In genomic region chr7:64521695-64522408, GRCm38 (mm10) we compare ENCODE assay signal across 12 mouse cellular contexts. TPM values are rescaled to one million over a fixed set of nuclear protein-coding genes. Genes with fewer than 3 reads are reported as not detected.
DNase-seq lines count a peak whose midpoint lies in the region; ATAC-seq and TF ChIP-seq lines count a peak whose summit lies in the region.
"Had no signal": no experiment of that assay in that cellular context is flagged by ENCODE, and none has a peak within 500 bp of the region (broad histone marks: within the 10 kb centered on the region; RNA-seq: fewer than 3 reads in every experiment).

No protein-coding gene starts in this region.

- H3K4me3 ChIP-seq in midbrain, embryonic 10.5 days, result no peak overlapping the region
- no peak overlapping the region for H3K4me3 ChIP-seq in olfactory bulb, adult 2 months (ENCODE audit: insufficient read depth, low read depth, low read length)
- no peak overlapping the region for H3K4me3 ChIP-seq in heart, embryonic 11.5 days (ENCODE audit: low read depth, low read length)

- intact Hi-C loops in heart, postnatal 14 days (cut with DNase I), result no loop called here

- H3K36me3 ChIP-seq in midbrain, embryonic 10.5 days, result peaks cover 9% of the 10 kb centered on the region; the same call in 1 of the 2 replicates
- H3K36me3 ChIP-seq in heart, embryonic 11.5 days (ENCODE audit: control insufficient read depth, insufficient read depth, low read length), result no peaks in the 10 kb centered on the region

- H3K27me3 ChIP-seq in midbrain, embryonic 10.5 days (ENCODE audit: low read depth, poor library complexity, severe bottlenecking), result no peaks in the 10 kb centered on the region
- no peaks in the 10 kb centered on the region for H3K27me3 ChIP-seq in heart, embryonic 11.5 days (ENCODE audit: control insufficient read depth, insufficient read depth, low read length)

- no peak for TF ChIP-seq POLR2A in olfactory bulb, adult 2 months (IDR thresholded peaks at IDR 0.05; ENCODE audit: insufficient read depth, low read depth, low read length)

- 55% methylated on average over 5 of the region's 5 CpGs for WGBS in midbrain, embryonic 10.5 days
- 49% methylated on average over 5 of the region's 5 CpGs for WGBS in olfactory bulb, adult 2 months
- 78% methylated on average over 5 of the region's 5 CpGs for WGBS in heart, embryonic 11.5 days (ENCODE audit: insufficient replicate concordance)

- DNase-seq in heart, adult 11 months, result peak; percentile 49
- DNase-seq in heart, postnatal 14 days, result no peak
- peak; percentile 78 to 83 for DNase-seq in cerebellum, postnatal 25 days
- DNase-seq in midbrain, embryonic 10.5 days (ENCODE audit: low spot score), result no peak
- DNase-seq in yolk sac, embryonic 10.5 days (ENCODE audit: low spot score), result no peak
- no peak for DNase-seq in frontal cortex, postnatal 10 days (ENCODE audit: low spot score in 2 of 2)
- DNase-seq: adrenal gland, adult 8-10 months; kidney, postnatal 14 days; thymus, postnatal 25 days had no signal

- H3K9ac ChIP-seq in heart, embryonic 11.5 days (ENCODE audit: low read depth, low read length), result no peak overlapping the region

- H3K4me2 ChIP-seq in heart, embryonic 11.5 days, result no peak overlapping the region

- no peak for TF ChIP-seq CTCF in olfactory bulb, adult 2 months (IDR thresholded peaks at IDR 0.05; ENCODE audit: insufficient read depth, low read depth, low read length)

- no peak for ATAC-seq in heart, embryonic 11.5 days (replicated peaks; ENCODE audit: insufficient number of reproducible peaks, low FRiP score, low TSS enrichment)
- ATAC-seq: Patski had no signal

- no peaks in the 10 kb centered on the region for H3K9me3 ChIP-seq in midbrain, embryonic 10.5 days (replicated peaks)
- no peaks in the 10 kb centered on the region for H3K9me3 ChIP-seq in heart, embryonic 11.5 days (replicated peaks; ENCODE audit: control insufficient read depth, low read length)

- peak overlapping the region; percentile 49; the same call in 1 of the 2 replicates for H3K27ac ChIP-seq in midbrain, embryonic 10.5 days (replicated peaks)
- peak overlapping the region; percentile 25; the same call in 1 of the 2 replicates for H3K27ac ChIP-seq in olfactory bulb, adult 2 months (ENCODE audit: insufficient read depth, low read depth, low read length)
- no peak overlapping the region for H3K27ac ChIP-seq in heart, embryonic 11.5 days (ENCODE audit: low read depth, low read length)

- H3K4me1 ChIP-seq in midbrain, embryonic 10.5 days, result peaks cover 12% of the 10 kb centered on the region
- peaks cover 5% of the 10 kb centered on the region for H3K4me1 ChIP-seq in olfactory bulb, adult 2 months (ENCODE audit: control insufficient read depth, insufficient read depth, low read length)
- H3K4me1 ChIP-seq in heart, embryonic 11.5 days (ENCODE audit: control insufficient read depth, insufficient read depth, low read length), result no peaks in the 10 kb centered on the region

RNA-seq across cellular contexts. Expression of gene Apba2, which starts 20.3 kb away (rescaled TPM):
- 1 to 10 TPM in 1 of 2 experiments, under 1 TPM in 1; 0.83 to 1.0 TPM for total RNA-seq in heart, postnatal 14 days (2021)
- 50.1 and 68.0 TPM in 2 replicates for polyA plus RNA-seq in midbrain, embryonic 10.5 days (2016; fragmentation: Nextera tagmentation; extraction: Ambion mirVana)
- not detected in 2 replicates for polyA plus RNA-seq in olfactory bulb, adult 2 months (2012; ENCODE audit: insufficient read depth, insufficient read length, low replicate concordance, missing spikeins)
- 0.99 and 1.3 TPM in 2 replicates for polyA plus RNA-seq in heart, embryonic 11.5 days (2014; fragmentation: Nextera tagmentation; extraction: Ambion mirVana)
- polyA plus RNA-seq: Patski had no signal

Comparison
In these comparisons a context has a peak if more than half of its experiments do, and no peak if none do; other contexts are left out.
1. DNase-seq: peak in heart, adult 11 months (single experiment) and cerebellum, postnatal 25 days (2 of 2); none in heart, postnatal 14 days (0 of 2), midbrain, embryonic 10.5 days (single experiment), yolk sac, embryonic 10.5 days (single experiment) and frontal cortex, postnatal 10 days (0 of 2).